In the genomic region with DNA sequence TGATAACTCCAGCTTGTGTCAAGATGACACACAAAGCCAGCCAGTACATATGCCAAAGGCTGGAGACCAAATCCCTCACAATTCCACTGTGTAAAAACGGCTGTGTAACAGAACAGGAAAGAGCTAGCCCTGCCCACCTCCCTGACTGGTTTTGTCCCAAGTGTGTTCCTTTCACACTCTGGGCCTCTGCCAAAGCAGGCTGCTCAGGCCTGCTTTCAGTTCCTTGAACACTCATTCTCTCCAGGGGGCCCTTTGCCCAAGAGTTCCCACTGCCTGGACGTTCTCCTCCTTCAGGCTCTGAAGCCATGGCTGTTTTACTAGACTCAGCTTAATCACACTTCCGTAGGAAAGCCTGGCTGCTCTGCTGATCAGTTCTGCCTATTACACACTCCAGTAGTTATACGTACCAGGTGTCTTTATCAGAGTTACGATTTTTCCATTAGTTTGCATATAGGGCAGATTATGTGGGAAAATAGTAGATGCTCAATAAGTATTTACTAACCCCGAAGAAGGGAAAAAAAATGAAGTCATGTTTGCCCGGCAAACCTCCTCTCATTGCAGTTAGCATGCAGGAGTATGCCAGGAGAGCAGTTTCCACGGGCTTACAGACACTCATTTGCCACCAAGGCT, we compare ENCODE assay signal across 8 mouse cellular contexts.
A peak's percentile ranks its signal among the peaks of the same experiment; 100 is the strongest.
DNase-seq lines count a peak whose midpoint lies in the region; ATAC-seq and TF ChIP-seq lines count a peak whose summit lies in the region.

No protein-coding gene starts in this region.

- 50% methylated on average over 8 of the region's 8 CpGs for WGBS in hindbrain, embryonic 16.5 days
- 61% methylated on average over 8 of the region's 8 CpGs for WGBS in hindbrain, embryonic 10.5 days
- WGBS in lung, adult 2 months = 47% methylated on average over 8 of the region's 8 CpGs
- 58% methylated on average over 8 of the region's 8 CpGs for WGBS in forebrain, embryonic 13.5 days

- H3K36me3 ChIP-seq in hindbrain, embryonic 16.5 days (ENCODE audit: control insufficient read depth, insufficient read depth, low read length) = no peaks in the 10 kb centered on the region
- no peaks in the 10 kb centered on the region for H3K36me3 ChIP-seq in hindbrain, embryonic 10.5 days
- no peaks in the 10 kb centered on the region for H3K36me3 ChIP-seq in forebrain, embryonic 13.5 days (ENCODE audit: poor library complexity, severe bottlenecking)

- H3K9ac ChIP-seq in hindbrain, embryonic 16.5 days (ENCODE audit: low read depth, low read length) = no peak overlapping the region
- no peak overlapping the region for H3K9ac ChIP-seq in forebrain, embryonic 13.5 days

- no peaks in the 10 kb centered on the region for H3K9me3 ChIP-seq in hindbrain, embryonic 16.5 days (ENCODE audit: control insufficient read depth, low read length)
- no peaks in the 10 kb centered on the region for H3K9me3 ChIP-seq in hindbrain, embryonic 10.5 days
- H3K9me3 ChIP-seq in forebrain, embryonic 13.5 days (replicated peaks) = no peaks in the 10 kb centered on the region

- no peak for DNase-seq in hindbrain, embryonic 10.5 days (ENCODE audit: low spot score)
- DNase-seq in brain, adult 2 months (ENCODE audit: low read depth, low spot score) = peak; percentile 61
- peak; percentile 37 to 44 for DNase-seq in heart, postnatal 14 days
- peak; percentile 25 for DNase-seq in lung, adult 2 months
- DNase-seq in thymus, postnatal 36 days = no peak
- no peak for DNase-seq in ovary, postnatal 14 days (ENCODE audit: low spot score)

- no peak overlapping the region for H3K4me2 ChIP-seq in hindbrain, embryonic 16.5 days (ENCODE audit: low read length)
- no peak overlapping the region for H3K4me2 ChIP-seq in forebrain, embryonic 13.5 days

- H3K27ac ChIP-seq in hindbrain, embryonic 16.5 days (ENCODE audit: low read depth, low read length) = no peak overlapping the region
- no peak overlapping the region for H3K27ac ChIP-seq in hindbrain, embryonic 10.5 days
- no peak overlapping the region for H3K27ac ChIP-seq in forebrain, embryonic 13.5 days

- no peaks in the 10 kb centered on the region for H3K27me3 ChIP-seq in hindbrain, embryonic 16.5 days (replicated peaks; ENCODE audit: control insufficient read depth, insufficient read depth, low read length)
- no peaks in the 10 kb centered on the region for H3K27me3 ChIP-seq in hindbrain, embryonic 10.5 days (ENCODE audit: insufficient read depth, poor library complexity, severe bottlenecking)
- no peaks in the 10 kb centered on the region for H3K27me3 ChIP-seq in forebrain, embryonic 13.5 days

- H3K4me3 ChIP-seq in hindbrain, embryonic 16.5 days (ENCODE audit: low read length) = no peak overlapping the region
- H3K4me3 ChIP-seq in hindbrain, embryonic 10.5 days = no peak overlapping the region
- no peak overlapping the region for H3K4me3 ChIP-seq in lung, adult 2 months (replicated peaks; ENCODE audit: extremely low read depth, low read depth, low read length)
- no peak overlapping the region for H3K4me3 ChIP-seq in forebrain, embryonic 13.5 days

- intact Hi-C loops in heart, postnatal 14 days (cut with DNase I) = no loop called here

- no peak for TF ChIP-seq POLR2A in lung, adult 2 months (IDR thresholded peaks at IDR 0.05; ENCODE audit: borderline replicate concordance, extremely low read depth, low read depth, low read length)

- no peak for TF ChIP-seq CTCF in lung, adult 2 months (IDR thresholded peaks at IDR 0.05; ENCODE audit: insufficient read depth, low read length)

- ATAC-seq in hindbrain, embryonic 16.5 days = peak; percentile 46; the same call in 1 of the 2 replicates
- no peak for ATAC-seq in forebrain, embryonic 13.5 days

- H3K4me1 ChIP-seq in hindbrain, embryonic 16.5 days (ENCODE audit: control insufficient read depth, insufficient read depth, low read depth, low read length) = no peaks in the 10 kb centered on the region
- H3K4me1 ChIP-seq in hindbrain, embryonic 10.5 days (replicated peaks) = peaks cover 23% of the 10 kb centered on the region
- peaks cover 11% of the 10 kb centered on the region for H3K4me1 ChIP-seq in lung, adult 2 months (ENCODE audit: control insufficient read depth, insufficient read depth, low read length)
- peaks cover 16% of the 10 kb centered on the region; the same call in 1 of the 2 replicates for H3K4me1 ChIP-seq in forebrain, embryonic 13.5 days

Comparison
In these comparisons a context has a peak if more than half of its experiments do, and no peak if none do; other contexts are left out.
1. DNase-seq: peak in brain, adult 2 months (single experiment), heart, postnatal 14 days (2 of 2) and lung, adult 2 months (single experiment); none in hindbrain, embryonic 10.5 days (single experiment), thymus, postnatal 36 days (0 of 2) and ovary, postnatal 14 days (single experiment).